Mouse (Mus musculus) spleen, adult 12 weeks (tissue): ENCODE results near the gene Rab5b.
"Not testable (repeated sequence)": the region's sequence is repeated elsewhere in the genome, so short reads cannot be mapped to it uniquely, and the experiment has no call there.

Experiments
- DNase-seq: peaks from one replicate; pipeline ENCODE4 v3.0.0; 2022; ENCODE audit warnings: low spot score

Gene Rab5b

GRCm38 (mm10) chr10:128695992-128696807 is at the start of gene Rab5b:
TSS of gene Rab5b (minus strand) at chr10:128696264.
- DNase-seq = peak; percentile 96

GRCm38 (mm10) chr10:128744680-128745601 is 48.9 kb upstream of the Rab5b start, which contains the start of gene Dgka:
TSS of gene Dgka (minus strand) at chr10:128744855.
- no peak for DNase-seq

GRCm38 (mm10) chr10:128744211-128744610 is 48.1 kb upstream of the Rab5b start:
- DNase-seq = no peak

- no peak for DNase-seq
These were observed 47.7 kb upstream of the Rab5b start for GRCm38 (mm10) chr10:128743791-128744191.

GRCm38 (mm10) chr10:128743235-128743634 is 47.2 kb upstream of the Rab5b start:
- DNase-seq = no peak

GRCm38 (mm10) chr10:128742616-128743015 is 46.6 kb upstream of the Rab5b start:
- DNase-seq = no peak

- no peak for DNase-seq
These were observed 44.2 kb upstream of the Rab5b start for GRCm38 (mm10) chr10:128740296-128740695.

GRCm38 (mm10) chr10:128737435-128737834 is 41.4 kb upstream of the Rab5b start:
- DNase-seq = no peak

GRCm38 (mm10) chr10:128731992-128732391 is 35.9 kb upstream of the Rab5b start:
- DNase-seq = no peak

- peak; percentile 37 for DNase-seq
These were observed 35.0 kb upstream of the Rab5b start for GRCm38 (mm10) chr10:128731002-128731433.

- DNase-seq = no peak
These were observed 32.0 kb upstream of the Rab5b start for GRCm38 (mm10) chr10:128728059-128728458.

- DNase-seq = not testable (repeated sequence)
These were observed 29.4 kb upstream of the Rab5b start for GRCm38 (mm10) chr10:128725466-128725865.

GRCm38 (mm10) chr10:128715559-128716537 is 19.8 kb upstream of the Rab5b start:
- no peak for DNase-seq

GRCm38 (mm10) chr10:128711318-128711717 is 15.3 kb upstream of the Rab5b start:
- not testable (repeated sequence) for DNase-seq

GRCm38 (mm10) chr10:128705317-128705693 is 9.2 kb upstream of the Rab5b start:
- no peak for DNase-seq

GRCm38 (mm10) chr10:128704491-128705316 is 8.6 kb upstream of the Rab5b start, which contains the start of gene Cdk2:
TSS of gene Cdk2 (minus strand) at chr10:128705031.
- peak; percentile 83 for DNase-seq

GRCm38 (mm10) chr10:128703895-128704294 is 7.8 kb upstream of the Rab5b start, which contains the start of gene Pmel:
TSS of gene Pmel (plus strand) at chr10:128704195.
- DNase-seq = no peak

- no peak for DNase-seq
These were observed 6.4 kb upstream of the Rab5b start for GRCm38 (mm10) chr10:128702328-128703007.

GRCm38 (mm10) chr10:128700712-128701111 is 4.6 kb upstream of the Rab5b start:
- DNase-seq = no peak

- DNase-seq = no peak
These were observed 3.5 kb upstream of the Rab5b start for GRCm38 (mm10) chr10:128699611-128700010.
